Mouse (Mus musculus) ES-E14 (cell line): ENCODE data around the gene Wdfy2. TPM values are rescaled to one million over a fixed set of nuclear protein-coding genes. Genes with fewer than 3 reads are reported as not detected.
"Not testable (repeated sequence)": the region's sequence is repeated elsewhere in the genome, so short reads cannot be mapped to it uniquely, and the experiment has no call there.

Experiments used
- DNase-seq: peaks from one replicate; pipeline ENCODE4 v3.0.0-alpha.2; 2013; ENCODE audit warnings: low read depth, low spot score
- H3K27ac ChIP-seq: 2 replicates; pipeline ENCODE4 v1.5.1; 2012; ENCODE audit warnings: low read depth, mild to moderate bottlenecking, low read length, moderate library complexity, mixed read lengths; ENCODE audit not compliant: poor library complexity, insufficient read depth, severe bottlenecking
- H3K36me3 ChIP-seq: 2 replicates; pipeline ENCODE4 v1.6.1; 2012; ENCODE audit warnings: mild to moderate bottlenecking, low read length, moderate library complexity, mixed read lengths; ENCODE audit not compliant: control insufficient read depth, poor library complexity, insufficient read depth, severe bottlenecking
- H3K4me1 ChIP-seq, 2 experiments: fragments of 150-350 bp in 1 of 2; sonication (generic) in 1 of 2; 2 replicates each; pipeline ENCODE4 v1.6.1; 2012; ENCODE audit warnings: low read length in 2 of 2, mild to moderate bottlenecking in 1 of 2, mixed read lengths in 1 of 2; ENCODE audit not compliant: control insufficient read depth in 2 of 2, insufficient read depth in 2 of 2, poor library complexity in 1 of 2
- H3K4me3 ChIP-seq, 2 experiments: fragments of 150-350 bp in 1 of 2; sonication (generic) in 1 of 2; 2 replicates each; pipeline ENCODE4 v1.5.1; 2012; ENCODE audit warnings: low read length in 2 of 2, low read depth in 1 of 2, mild to moderate bottlenecking in 1 of 2, mixed read lengths in 1 of 2; ENCODE audit not compliant: insufficient read depth in 1 of 2, poor library complexity in 1 of 2, severe bottlenecking in 1 of 2
- H3K9ac ChIP-seq: 2 replicates; pipeline ENCODE4 v1.6.1; 2012; ENCODE audit warnings: low read depth, mild to moderate bottlenecking, low read length, mixed read lengths; ENCODE audit not compliant: poor library complexity, insufficient read depth, severe bottlenecking
- H3K9me3 ChIP-seq: fragments of 150-350 bp; sonication (generic); 2 replicates; pipeline ENCODE4 v1.6.1; 2012; ENCODE audit warnings: low read depth, mild to moderate bottlenecking, low read length; ENCODE audit not compliant: control insufficient read depth, insufficient read depth
- CHD2 ChIP-seq: IDR thresholded peaks from 2 replicates; pipeline ENCODE4 v1.6.1; 2014; ENCODE audit warnings: mild to moderate bottlenecking, low read depth, low read length, inconsistent platforms
- HCFC1 ChIP-seq: IDR thresholded peaks from 2 replicates; pipeline ENCODE4 v1.6.1; 2012; ENCODE audit warnings: low read length, inconsistent platforms, borderline replicate concordance; ENCODE audit not compliant: insufficient read depth
- MAFK ChIP-seq: IDR thresholded peaks from 2 replicates; pipeline ENCODE4 v1.6.1; 2014; ENCODE audit warnings: mild to moderate bottlenecking, low read depth, low read length, inconsistent platforms; ENCODE audit not compliant: insufficient read depth
- ZC3H11A ChIP-seq: IDR thresholded peaks from 2 replicates; pipeline ENCODE4 v1.6.1; 2012; ENCODE audit warnings: low read depth, mild to moderate bottlenecking, inconsistent platforms, low read length, borderline replicate concordance
- ZNF384 ChIP-seq: IDR thresholded peaks from 2 replicates; pipeline ENCODE4 v1.6.1; 2012; ENCODE audit warnings: low read depth, low read length, inconsistent platforms
- in situ Hi-C, 2 experiments: fragments of 600-800 bp; cut with MboI; formaldehyde crosslinking; loops; one replicate each; pipeline ENCODE4 v1.15.1; 2025; ENCODE audit warnings: low sequenced_read_pairs in 2 of 2, inconsistent platforms in 1 of 2; ENCODE audit not compliant: unreplicated experiment in 2 of 2
- total RNA-seq: library from RNA; depleted of rRNA; stranded (reverse); fragments of 300-350 nt; gene quantifications from 2 replicates; pipeline ENCODE4 v1.2.3, GENCODE M21; 2012

Gene Wdfy2
- total RNA-seq, 1 experiment = 7.0 TPM

- Histone ChIP-seq H3K36me3 (no peaks in the 10 kb centered on the region), H3K4me1 (no peaks in the 10 kb centered on the region; a peak in 1 of 4 replicates), H3K9ac (no peak overlapping the region), H3K4me3 (no peak overlapping the region), H3K27ac (no peak overlapping the region), H3K9me3 (no peaks in the 10 kb centered on the region)
- TF ChIP-seq ZC3H11A (no peak), ZNF384 (no peak), HCFC1 (no peak), MAFK (no peak), CHD2 (no peak)
- no peak for DNase-seq
- in situ Hi-C loops = no loop called here
Observed at GRCm38 (mm10) chr14:62891401-62891800, 53.9 kb downstream of the Wdfy2 start.

- Histone ChIP-seq H3K9ac (no peak overlapping the region), H3K36me3 (no peaks in the 10 kb centered on the region), H3K4me3 (no peak overlapping the region), H3K4me1 (no peaks in the 10 kb centered on the region; a peak in 1 of 4 replicates), H3K27ac (no peak overlapping the region), H3K9me3 (no peaks in the 10 kb centered on the region)
- no peak for DNase-seq
- in situ Hi-C loops = no loop called here
- TF ChIP-seq ZC3H11A = no peak
Observed at GRCm38 (mm10) chr14:62892771-62893641, 55.5 kb downstream of the Wdfy2 start.

- H3K9ac ChIP-seq, H3K36me3 ChIP-seq, DNase-seq, H3K9me3 ChIP-seq, H3K4me3 ChIP-seq, in situ Hi-C loops, H3K4me1 ChIP-seq, H3K27ac ChIP-seq: not testable (repeated sequence)
Observed at GRCm38 (mm10) chr14:62893642-62894180, 56.2 kb downstream of the Wdfy2 start.

GRCm38 (mm10) chr14:62894924-62895840, 57.7 kb downstream of the Wdfy2 start:
- H3K4me3 ChIP-seq = no peak overlapping the region
- no peak for TF ChIP-seq ZNF384
- TF ChIP-seq CHD2 = no peak
- TF ChIP-seq HCFC1 = no peak
- TF ChIP-seq ZC3H11A = no peak
- TF ChIP-seq MAFK = no peak

More at GRCm38 (mm10) chr14:62894924-62895840, 57.7 kb downstream of the Wdfy2 start:
- in situ Hi-C loops = no loop called here
- Histone ChIP-seq H3K4me1 (no peaks in the 10 kb centered on the region; a peak in 1 of 4 replicates), H3K36me3 (no peaks in the 10 kb centered on the region), H3K9ac (no peak overlapping the region), H3K9me3 (no peaks in the 10 kb centered on the region), H3K27ac (no peak overlapping the region)
- DNase-seq = no peak
